Comparison of ENCODE assay signal across 21 mouse cellular contexts in genomic region chr6:99850706-99851105, GRCm38 (mm10).
"Had no signal": no experiment of that assay in that cellular context is flagged by ENCODE, and none has a peak within 500 bp of the region (broad histone marks: within the 10 kb centered on the region; RNA-seq: fewer than 3 reads in every experiment).

No protein-coding gene starts in this region.

- H3K4me2 ChIP-seq: lung, embryonic 15.5 days; midbrain, embryonic 11.5 days; neural tube, embryonic 13.5 days; neural tube, embryonic 15.5 days had no signal

- H3K9me3 ChIP-seq: lung, embryonic 15.5 days; megakaryocyte, embryonic 14.5 days; neural tube, embryonic 13.5 days; neural tube, embryonic 15.5 days had no signal

- DNase-seq: liver, postnatal 0 days; lung, adult 2 months; lung, postnatal 14 days; lung, postnatal 36 days; midbrain, embryonic 14.5 days; retina, postnatal 1 day; right cerebral cortex, adult 18-20 months; right cerebral cortex, postnatal 25 days; right cerebral cortex, postnatal 4 days; spleen, adult 18-20 months; thymus, adult 18-20 months; thymus, postnatal 25 days; thymus, postnatal 4 days had no signal

- H3K4me3 ChIP-seq: lung, embryonic 15.5 days; megakaryocyte, embryonic 14.5 days; myocyte; neural tube, embryonic 13.5 days; neural tube, embryonic 15.5 days had no signal

- H3K4me1 ChIP-seq: lung, embryonic 15.5 days; megakaryocyte, embryonic 14.5 days had no signal

- H3K27me3 ChIP-seq: lung, embryonic 15.5 days; megakaryocyte, embryonic 14.5 days; neural tube, embryonic 15.5 days had no signal

- H3K27ac ChIP-seq: lung, embryonic 15.5 days; macrophage; neural tube, embryonic 13.5 days; neural tube, embryonic 15.5 days had no signal

- H3K36me3 ChIP-seq: lung, embryonic 15.5 days; neural tube, embryonic 13.5 days; neural tube, embryonic 15.5 days had no signal

- ATAC-seq: liver, postnatal 0 days; midbrain, embryonic 16.5 days had no signal

- H3K9ac ChIP-seq: liver, postnatal 0 days; lung, embryonic 15.5 days; neural tube, embryonic 13.5 days; neural tube, embryonic 15.5 days had no signal
